Mouse (Mus musculus) hindbrain, embryonic 10.5 days (tissue): ENCODE data around the gene Prss12. TPM values are rescaled to one million over a fixed set of nuclear protein-coding genes. Genes with fewer than 3 reads are reported as not detected.

Experiments used
- polyA plus RNA-seq: library from polyadenylated mRNA; unstranded; fragments of >200 nt; fragmentation: Nextera tagmentation; extraction: Ambion mirVana; gene quantifications from 2 replicates; pipeline ENCODE4 v1.2.1, GENCODE M21; 2016

Prss12 gene
- polyA plus RNA-seq, 1 experiment from 2014 or later, result 6.4 TPM

Other genes starting within 250 kb of the Prss12 start
- 2.8 and 3.4 TPM in 2 replicates for gene Synpo2, start 210.8 kb upstream of the Prss12 start, polyA plus RNA-seq
- gene Sec24d, start 179.5 kb upstream of the Prss12 start, polyA plus RNA-seq, result 20.1 and 20.2 TPM in 2 replicates
- 27.4 and 33.1 TPM in 2 replicates for gene Mettl14, start 60.8 kb upstream of the Prss12 start, polyA plus RNA-seq
- gene Ndst3, start 243.9 kb downstream of the Prss12 start, polyA plus RNA-seq, result 5.3 and 7.6 TPM in 2 replicates